Mouse (Mus musculus) c-Kit-negative CD71-positive TER-119-positive erythroid progenitor cells, embryonic 14.5 days (primary cell): ENCODE measurements around the gene Csgalnact2.

Experiments used
- DNase-seq: peaks from one replicate; pipeline ENCODE4 v3.0.0-alpha.2; 2013; ENCODE audit warnings: low read depth, low spot score

Csgalnact2 gene

DNA sequence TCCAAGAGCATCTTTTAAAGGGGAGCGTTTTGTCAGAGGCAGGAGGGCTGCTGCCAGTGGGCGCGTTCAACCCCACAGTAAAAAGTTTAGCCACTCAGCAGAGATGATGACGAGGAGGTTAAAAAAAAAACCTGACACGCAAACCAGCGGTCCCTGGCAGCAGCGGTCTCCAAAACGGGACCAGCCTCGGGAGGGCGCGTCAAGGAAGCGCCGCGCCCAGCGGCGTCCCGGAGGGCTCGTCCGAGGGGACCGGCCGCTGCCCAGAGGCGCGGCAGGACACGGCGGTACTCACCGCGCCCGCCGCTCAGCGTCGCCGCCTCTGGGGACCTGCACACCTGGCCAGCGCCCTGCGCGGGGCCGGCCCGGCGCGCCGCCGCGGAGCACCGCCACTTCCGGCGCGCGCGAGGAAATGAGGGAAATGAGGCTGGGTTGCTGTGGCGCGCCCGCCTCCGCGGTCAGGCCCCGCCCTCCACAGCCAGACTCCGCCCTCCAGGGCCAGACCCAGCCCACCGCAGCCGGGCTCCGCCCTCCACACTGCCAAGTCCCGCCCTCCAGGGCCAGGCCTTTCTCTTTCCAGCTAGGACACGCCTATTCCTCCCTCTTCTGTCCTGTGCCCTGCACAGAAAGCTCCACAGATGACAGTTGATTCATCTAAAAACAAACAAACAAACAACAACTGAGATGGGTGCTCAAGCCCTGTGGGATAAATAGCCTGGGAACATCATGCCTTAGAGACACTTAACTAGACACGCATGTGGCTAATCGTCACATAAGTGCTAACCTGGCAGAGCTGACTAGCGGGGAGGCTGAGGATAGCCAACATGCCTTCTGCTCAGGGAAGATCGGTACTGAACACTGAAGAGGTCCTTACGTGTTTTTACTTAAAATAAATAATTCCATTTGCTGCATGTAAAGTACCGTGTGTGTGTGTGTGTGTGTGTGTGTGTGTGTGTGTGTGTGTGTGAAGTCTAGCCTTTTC is at the start of gene Csgalnact2:
TSS of gene Csgalnact2 (minus strand) at position 410 of the 979 bp plus-strand sequence.
- peak; percentile 82 for DNase-seq

DNA sequence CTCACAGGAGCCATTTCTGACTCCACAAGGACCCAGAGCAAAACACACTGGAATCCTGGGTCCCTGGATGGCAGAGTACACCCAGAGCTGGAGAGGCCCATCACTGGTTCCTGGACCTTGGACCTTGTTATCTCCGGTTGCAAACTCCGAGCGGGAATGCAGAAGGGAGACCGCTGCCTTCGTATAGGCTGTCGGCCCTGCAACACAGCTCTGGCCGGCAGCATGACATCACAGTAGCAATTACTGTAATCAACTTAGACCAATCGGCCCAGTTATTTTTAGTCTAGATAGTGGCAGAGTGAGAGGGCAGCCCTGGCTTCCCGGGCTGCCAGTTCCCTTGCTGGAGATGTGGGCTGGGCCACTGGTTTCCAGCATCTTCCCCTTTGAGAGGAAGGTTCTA is 49.7 kb upstream of the Csgalnact2 start:
- no peak for DNase-seq

DNA sequence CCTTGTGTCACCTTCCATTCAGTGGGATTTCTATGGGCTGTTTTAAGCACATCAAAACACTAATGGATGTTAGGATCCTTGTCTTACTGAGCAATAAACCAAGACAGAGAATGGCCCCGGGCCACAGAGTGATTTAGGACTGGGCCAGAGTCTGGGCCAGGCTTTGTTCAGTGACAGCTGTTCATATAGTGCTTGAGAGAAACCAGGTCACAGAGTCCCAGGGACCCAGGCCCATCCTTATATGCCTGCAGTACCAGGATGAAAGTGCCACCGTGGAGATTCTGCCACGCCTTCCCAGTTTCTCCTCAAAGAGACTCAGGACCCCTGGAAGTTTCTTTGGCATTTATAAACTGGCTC is 48.3 kb upstream of the Csgalnact2 start:
- no peak for DNase-seq

DNA sequence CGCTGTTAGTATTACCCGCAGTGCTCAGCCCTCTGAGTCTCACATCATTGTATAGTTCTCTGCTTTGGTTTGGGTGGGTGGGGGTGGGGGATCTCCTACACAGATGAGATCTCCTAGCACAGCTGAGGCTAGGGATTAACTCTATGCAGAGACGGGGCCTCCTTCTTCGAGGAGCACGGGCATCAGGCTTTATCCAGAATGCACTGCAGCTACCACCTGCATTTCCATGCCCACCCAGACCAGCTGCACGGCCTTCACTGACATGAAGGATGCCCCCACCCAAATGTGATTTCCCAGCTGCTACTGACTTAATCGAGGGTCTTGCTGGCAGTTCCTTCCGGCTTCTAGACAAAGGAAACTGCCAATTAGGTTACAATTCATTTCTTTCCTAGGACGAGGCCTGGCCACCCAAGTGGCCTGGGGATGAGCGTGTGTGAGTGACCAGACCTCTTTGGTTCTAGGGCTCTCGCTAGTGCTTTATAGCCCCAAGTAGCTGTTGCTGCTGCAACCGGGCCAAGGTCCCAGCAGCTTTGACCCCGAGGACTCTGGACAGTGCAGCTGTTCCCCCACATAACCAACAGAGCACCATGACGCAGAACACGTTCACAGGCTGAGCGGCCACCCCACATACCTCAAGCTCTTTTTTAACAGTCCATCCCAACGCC is 47.8 kb upstream of the Csgalnact2 start:
- no peak for DNase-seq

DNA sequence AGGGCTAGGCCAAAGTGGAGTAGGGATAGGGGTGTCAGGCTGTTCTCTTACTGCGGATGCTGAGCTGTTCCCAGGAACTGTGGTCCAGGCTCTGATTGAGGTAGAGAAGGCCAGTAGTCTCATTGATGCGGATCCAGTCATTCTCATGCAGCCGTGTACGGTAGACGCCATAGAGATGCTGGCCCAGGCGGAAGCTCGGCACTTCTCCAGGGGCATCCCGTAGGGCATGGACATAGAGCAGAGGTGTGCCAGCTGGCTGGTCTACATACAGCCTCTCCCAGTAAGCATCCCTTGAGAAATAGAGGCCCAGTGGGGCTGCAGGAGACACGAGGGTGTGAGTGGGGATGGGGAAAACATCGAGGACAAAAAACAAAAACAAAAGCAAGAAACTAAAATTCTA is 45.2 kb upstream of the Csgalnact2 start:
- no peak for DNase-seq

DNA sequence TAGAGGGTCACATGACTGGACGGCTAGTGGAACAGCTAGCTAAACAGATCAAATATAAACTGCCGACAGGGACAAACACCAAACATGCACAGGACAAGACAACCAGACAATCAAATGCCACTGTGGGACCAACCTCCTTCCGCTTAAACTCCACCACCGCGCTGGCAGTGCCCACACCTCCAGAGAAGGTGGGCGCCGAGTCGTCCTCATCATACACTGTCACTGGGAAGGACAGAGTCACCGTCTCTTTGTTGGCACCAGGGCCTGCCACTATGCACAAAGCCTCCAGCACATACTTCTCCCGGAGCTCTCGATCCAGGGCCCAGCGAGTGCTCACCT is 41.1 kb upstream of the Csgalnact2 start:
- no peak for DNase-seq

DNA sequence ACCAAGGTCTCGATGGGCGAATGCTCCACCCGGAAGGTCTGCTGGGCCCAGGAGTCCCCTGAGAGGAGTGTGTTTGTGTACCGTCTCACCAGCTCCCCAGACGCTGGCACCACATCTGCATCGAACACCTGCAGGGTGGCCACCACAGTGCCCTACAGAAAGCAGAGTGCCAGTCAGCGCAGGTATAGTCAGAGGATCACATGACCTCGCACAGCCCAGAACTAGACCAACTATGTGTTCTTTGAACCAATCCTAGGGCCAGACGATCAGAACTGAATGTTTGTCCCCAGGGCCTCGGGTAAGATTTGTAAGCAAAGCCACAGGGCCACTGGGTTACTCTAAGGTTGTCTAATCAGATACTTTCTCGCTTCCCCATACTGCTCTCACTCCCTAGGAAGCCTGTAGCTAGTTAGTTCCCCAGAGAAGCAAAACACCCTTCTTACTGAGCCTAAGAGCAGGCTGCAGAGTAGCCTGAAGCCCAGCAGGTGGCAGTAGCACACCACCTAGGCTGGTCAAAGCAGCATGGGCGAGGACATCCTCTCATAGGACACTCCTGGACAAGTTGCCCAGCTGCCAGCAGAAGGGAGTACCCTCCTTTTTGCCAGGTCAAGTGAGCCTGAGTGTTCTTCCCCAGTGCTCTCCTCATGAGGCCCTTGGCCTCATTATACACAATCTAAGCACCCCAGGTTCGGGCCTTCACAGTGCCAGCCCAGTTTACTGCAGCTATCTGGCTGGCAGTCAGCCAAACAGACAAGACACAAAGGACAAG is 40.6 kb upstream of the Csgalnact2 start:
- DNase-seq = peak; percentile 21

DNA sequence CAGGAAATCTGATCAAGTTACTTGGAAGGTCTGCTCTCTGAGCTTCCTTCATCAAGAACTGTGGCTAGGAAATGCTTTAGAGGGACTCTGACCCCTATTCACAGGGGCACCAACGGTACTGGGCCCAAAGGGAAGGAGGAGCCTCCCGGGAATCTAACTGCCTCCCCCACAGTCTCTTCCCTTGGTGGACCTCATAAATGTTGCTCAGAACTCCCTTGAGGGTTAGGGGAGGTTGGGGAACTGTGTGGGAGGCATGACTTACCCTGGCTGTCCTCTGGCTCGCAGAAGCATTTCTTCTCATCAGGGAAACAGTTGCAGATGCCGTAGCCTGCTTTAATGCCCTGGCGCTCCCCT is 35.0 kb upstream of the Csgalnact2 start:
- DNase-seq = no peak

DNA sequence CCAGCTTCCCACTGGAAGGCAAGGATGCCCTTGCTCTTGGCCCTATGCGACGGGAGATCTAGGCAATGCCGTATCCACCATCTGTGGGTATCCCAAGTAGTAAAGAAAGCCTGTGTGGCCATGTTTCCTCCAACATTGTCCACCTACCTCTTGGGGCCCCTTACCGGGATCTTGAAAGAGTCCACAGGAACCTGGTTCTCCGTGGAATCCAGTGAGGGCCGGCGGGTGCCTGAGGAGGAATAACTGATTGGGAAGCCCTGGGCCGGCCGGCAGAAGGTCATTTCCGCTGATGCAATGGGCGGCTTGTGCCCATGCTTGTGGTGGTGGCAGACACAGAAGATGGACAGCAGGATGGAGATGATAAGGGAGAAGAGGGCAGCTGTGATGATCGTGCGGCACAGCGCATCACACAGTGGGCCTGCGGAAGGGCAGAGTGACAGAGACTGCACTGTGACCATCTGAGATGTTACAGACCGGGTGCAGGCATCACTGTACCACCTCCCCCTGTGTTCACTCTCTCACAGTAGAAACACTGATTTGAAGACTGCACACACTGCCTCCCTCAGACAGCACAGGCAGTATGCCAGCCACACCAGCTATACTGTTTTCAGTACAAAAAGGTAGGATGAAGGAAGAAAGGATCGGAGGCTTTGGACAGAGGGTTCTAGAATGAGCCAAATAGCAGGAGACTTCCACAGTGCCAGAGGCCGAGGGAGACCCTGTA is 34.5 kb upstream of the Csgalnact2 start:
- no peak for DNase-seq

DNA sequence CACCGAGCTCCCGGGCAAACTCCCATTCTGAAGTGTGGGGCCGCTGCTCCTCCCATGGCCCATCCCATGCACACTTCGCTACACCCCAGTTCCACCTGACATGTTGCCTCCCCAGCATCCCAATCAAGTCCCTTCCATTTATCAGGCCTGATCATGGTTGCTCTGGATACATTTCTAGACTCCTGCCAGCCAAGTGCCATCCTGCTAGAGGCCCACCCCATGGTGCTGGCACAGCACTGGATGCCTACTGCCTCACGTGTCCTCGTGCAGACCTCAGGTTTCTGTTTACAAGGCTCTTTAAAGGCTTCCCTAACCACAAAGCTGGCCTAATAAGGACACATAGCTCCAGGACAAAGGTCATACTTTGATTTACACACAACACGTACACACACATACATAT is 32.4 kb upstream of the Csgalnact2 start:
- no peak for DNase-seq

DNA sequence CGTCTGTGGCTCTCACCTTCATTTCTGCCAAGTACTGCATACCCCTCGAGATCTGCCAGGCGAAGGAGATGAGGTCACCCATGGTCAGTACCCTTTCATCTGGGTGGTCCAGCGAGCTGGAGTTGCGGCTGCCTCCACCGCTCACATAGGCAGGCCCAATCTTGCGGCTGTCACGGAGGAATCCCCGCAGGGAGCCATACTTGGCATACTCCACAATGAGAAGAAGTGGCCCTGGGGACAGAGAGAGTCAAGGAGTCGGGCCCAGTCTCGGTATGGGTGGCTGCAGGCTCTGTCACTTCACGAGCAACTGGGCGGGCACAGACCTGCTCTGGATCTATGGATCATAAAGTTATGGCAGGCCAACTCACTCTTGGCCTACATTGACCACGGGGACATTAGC is 29.2 kb upstream of the Csgalnact2 start:
- DNase-seq = no peak

DNA sequence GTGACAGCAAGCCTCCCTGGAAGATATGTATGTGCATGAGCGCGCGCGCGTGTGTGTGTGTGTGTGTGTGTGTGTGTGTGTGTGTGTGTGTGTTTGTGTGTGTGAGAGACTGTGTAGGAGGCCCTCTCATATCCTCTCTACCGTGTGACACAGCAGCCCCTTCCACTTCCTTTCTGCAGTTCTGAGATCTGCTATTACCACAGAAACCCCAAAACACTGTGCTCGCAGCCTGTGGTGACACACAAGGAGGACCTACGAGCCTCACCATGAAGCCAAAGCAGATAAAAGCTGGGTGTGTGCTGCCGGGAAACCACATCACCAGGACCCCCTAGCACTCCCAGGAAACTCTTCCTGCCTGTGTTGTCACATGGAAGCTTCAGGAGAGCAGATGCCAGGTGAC is 28.1 kb upstream of the Csgalnact2 start:
- no peak for DNase-seq

DNA sequence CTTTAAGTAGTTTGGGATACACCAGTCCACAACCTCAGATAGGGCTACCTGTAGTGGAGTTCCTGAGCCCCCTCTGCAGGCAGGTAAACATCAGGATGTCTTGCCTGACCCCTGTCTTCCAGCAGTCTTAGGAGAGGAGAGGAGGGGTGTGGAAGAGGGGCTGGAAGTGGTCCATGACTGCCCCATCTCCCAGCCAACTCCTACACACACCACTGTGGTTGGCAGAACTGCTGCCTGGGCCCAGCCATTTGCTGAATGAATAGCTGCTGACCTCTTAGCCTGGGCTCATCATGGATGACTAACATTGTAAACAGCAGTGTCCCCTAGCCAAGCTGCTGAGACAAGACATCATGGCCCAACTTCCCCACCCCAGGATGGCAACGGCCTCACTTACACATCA is 26.6 kb upstream of the Csgalnact2 start:
- no peak for DNase-seq

DNA sequence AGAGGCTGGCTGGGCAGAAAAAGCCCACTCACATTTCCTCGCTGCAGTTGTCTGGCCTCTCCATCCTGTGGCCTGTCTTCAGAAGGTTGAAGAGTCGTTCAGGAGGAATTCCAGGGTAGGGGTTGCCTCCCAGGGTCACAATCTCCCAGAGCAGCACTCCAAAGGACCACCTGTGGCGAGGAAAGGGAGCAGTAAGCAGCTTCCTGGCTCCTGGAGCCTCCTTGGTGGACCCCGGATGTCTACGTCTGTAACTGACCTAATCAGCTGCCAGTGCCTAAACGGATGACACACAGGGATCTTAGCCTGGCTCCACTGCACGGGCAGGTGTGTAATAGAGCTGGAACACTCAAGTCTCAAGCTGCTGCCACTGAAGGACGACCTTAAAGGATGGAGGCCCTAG is 25.8 kb upstream of the Csgalnact2 start:
- DNase-seq = no peak

DNA sequence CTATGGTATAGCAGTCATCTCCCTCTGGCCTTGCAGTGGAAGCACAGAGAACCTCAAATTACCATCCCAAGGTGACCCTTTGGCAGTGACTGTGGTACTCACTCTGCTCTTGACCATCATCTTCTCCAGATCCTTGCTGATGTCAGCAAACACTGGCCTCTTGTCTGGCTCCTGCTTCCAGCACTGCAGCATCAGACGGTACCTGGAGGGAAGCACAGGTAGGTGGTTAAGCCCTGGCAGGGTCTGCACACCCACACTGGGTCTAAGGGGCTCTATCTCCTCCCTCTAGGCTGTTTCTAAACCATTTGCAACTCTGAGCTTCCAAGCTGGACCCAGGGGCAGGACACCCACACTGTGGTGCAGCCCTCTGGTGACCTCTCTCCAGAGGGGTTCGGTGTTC is 24.1 kb upstream of the Csgalnact2 start:
- DNase-seq = no peak

DNA sequence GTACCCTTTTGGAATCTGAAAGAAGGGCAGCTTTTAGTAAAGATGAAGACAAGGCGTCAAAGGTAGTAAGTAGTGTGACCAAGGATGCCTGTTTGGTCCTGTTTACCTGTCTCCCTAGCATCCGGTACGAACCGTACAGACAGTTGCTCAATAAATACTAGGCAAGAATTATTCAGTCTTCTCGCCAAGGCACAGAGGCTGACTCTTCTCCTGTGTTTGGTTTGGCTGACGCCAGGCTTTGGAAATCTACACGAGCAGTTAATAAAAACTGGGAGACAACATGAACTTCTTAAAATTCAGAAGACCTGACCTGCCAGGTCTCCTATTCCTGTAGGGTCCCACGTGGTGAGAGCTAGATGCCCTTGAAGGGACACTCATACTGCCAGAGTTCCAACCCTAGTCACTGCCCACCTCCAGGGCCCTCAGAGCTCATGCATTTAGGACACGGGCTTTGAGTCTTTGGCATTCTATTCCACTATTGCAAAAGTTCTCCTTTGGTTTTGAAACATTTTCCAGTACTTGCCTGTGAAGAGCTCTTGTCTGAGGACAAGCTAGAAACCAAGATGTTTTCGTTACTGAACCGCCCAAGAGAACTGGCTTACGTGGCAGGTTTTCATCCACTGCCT is 23.6 kb upstream of the Csgalnact2 start:
- DNase-seq = no peak

DNA sequence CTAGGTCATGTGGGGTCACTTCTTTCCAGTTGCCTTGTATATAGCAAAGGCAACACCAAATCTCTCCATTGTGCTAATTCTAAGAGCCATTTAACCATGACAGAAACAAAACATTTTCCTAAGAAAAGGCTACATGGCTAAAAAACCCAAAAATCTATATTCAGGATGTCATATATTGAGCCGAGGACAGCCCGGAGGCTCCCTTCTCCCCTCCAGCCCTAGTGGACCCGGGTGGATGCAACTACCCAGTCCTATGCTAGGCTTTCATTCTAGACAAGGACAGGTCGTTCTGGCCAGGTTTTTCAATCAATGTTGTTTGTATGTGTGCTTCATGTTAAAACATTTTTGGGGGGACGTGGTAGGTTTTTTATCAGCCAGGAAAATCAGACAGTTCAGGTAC is 14.2 kb upstream of the Csgalnact2 start:
- DNase-seq = no peak

DNA sequence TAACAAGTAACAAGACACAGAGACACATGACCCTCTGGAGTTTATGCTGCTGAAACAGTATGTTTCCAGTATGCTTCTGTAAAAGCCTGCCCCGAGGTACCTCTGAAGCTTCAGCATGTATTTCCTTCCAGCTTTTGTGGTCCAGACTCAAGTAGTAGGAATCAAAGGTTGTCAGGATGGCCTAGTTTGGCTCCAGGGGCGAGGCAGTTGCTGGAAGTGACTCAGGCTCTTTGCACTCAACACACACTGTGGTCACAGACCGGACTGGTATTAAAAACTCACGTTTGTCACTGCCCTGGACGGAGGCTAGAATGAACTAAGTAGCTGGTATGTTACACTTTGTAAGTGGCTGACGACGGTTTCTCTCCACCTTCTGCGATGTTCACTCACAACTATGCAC is 12.0 kb upstream of the Csgalnact2 start:
- DNase-seq = no peak

DNA sequence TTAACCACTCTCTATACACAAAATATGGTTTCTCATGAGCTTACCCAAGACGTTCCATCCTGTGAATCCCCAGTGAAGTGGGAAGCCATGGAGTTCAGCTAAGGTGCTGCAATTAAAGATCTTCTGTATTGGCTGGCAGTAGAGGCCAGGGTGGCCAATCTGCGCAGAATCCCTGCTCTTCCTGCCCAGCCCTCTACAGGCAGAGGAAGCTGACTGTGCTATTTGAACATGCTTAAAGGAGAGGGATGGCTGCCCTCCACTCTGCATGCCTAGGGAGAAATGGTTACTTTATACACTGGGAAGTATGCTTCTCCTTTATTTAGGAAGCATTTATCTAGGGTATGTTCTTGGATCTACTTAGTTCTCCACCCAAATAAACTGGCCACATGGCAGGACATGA is 11.6 kb upstream of the Csgalnact2 start:
- no peak for DNase-seq

DNA sequence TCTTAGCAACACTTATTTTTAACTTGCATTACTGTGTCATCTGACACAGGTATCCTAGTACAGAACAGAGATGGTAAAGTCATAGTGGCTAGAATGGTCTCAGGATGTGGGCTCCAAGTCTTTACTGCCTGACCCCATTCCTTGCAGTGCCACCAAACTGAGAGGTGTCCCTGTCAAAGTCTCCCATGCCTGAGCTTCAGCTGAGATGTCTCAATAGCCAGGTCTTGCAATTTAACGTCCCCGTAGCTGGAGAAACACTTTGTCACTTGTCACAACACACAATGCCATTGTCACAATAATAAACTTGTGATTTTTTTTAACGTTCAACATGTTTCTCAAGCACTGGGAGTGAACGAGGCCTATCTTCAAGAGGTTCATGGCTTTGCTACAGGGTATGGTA is 11.2 kb upstream of the Csgalnact2 start:
- no peak for DNase-seq

DNA sequence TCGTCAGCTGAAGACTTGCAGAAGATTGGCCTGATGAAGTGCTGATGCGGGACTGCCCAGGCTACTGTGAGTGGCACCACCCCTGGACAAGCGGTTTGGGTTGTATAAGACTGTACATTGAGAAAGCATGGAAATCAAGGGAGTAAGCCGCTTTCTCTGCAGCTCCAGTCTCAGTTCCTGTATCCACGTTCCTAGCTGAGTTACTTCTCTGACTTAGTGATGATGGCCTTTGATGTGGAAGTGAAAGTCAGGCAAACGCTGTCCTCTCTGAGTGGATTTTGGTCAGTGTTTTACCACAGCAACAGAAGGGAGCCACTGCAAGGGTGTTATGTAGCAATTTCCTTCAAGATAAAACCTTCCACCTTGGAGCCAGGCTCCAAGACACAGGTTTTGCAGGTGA is 2.0 kb upstream of the Csgalnact2 start:
- DNase-seq = no peak
